ENCODE assay signal across 27 mouse cellular contexts in the genomic region with DNA sequence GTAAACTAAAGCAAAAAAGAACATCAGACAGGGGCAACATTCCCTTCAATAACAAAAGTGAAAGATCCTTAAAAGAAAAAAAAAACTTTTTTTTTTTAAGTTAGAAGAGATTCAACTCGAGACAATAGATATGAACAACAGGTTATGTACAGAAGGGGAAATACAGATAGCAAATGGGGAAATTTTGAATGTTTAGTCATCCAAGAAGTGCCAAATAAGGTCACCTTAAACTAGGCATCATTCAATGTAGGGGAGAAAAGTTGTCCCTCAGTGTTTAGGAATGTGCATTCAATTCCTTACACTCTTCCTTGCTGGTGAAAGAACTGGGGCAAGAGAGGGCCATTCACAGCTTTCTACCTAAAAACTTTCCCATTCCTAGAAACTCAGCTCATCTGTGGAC.
"Had no signal": no experiment of that assay in that cellular context is flagged by ENCODE, and none has a peak within 500 bp of the region (broad histone marks: within the 10 kb centered on the region; RNA-seq: fewer than 3 reads in every experiment).

No protein-coding gene starts in this region.

- DNase-seq: gastrocnemius, adult 2 months; gastrocnemius, postnatal 10 days; gastrocnemius, postnatal 25 days; heart, adult 2 months; heart, postnatal 14 days; heart, postnatal 4 days; kidney, adult 18-20 months; kidney, adult 8-10 months; kidney, postnatal 10 days; kidney, postnatal 25 days; kidney, postnatal 4 days; left cerebral cortex, postnatal 4 days had no signal

- H3K9ac ChIP-seq: heart, embryonic 13.5 days; heart, embryonic 15.5 days; hindbrain, embryonic 12.5 days; hindbrain, embryonic 15.5 days; intestine, embryonic 15.5 days; limb, embryonic 13.5 days; limb, embryonic 15.5 days had no signal

- H3K9me3 ChIP-seq: heart, embryonic 13.5 days; heart, embryonic 15.5 days; hindbrain, embryonic 10.5 days; hindbrain, embryonic 12.5 days; hindbrain, embryonic 15.5 days; intestine, embryonic 15.5 days; limb, embryonic 13.5 days; limb, embryonic 15.5 days; liver, embryonic 12.5 days had no signal

- H3K27ac ChIP-seq: gastrocnemius, adult 2 months; heart, adult 2 months; heart, embryonic 13.5 days; heart, embryonic 15.5 days; hindbrain, embryonic 10.5 days; hindbrain, embryonic 12.5 days; hindbrain, embryonic 15.5 days; hindbrain, postnatal 0 days; intestine, embryonic 15.5 days; layer of hippocampus, adult 2 months; left cerebral cortex, adult 2 months; limb, embryonic 13.5 days; limb, embryonic 15.5 days; liver, embryonic 12.5 days had no signal

- H3K27me3 ChIP-seq: hindbrain, embryonic 15.5 days had no signal

- ATAC-seq: hindbrain, postnatal 0 days; inflammation-experienced regulatory T-cells, adult 6 months; intestine, embryonic 15.5 days; intestine, postnatal 0 days; liver, embryonic 12.5 days had no signal

- H3K4me3 ChIP-seq: gastrocnemius, adult 2 months; heart, adult 2 months; heart, embryonic 15.5 days; intestine, embryonic 15.5 days; layer of hippocampus, adult 2 months; left cerebral cortex, adult 2 months; limb, embryonic 13.5 days had no signal

- H3K4me2 ChIP-seq: heart, embryonic 11.5 days; limb, embryonic 13.5 days; limb, embryonic 15.5 days had no signal

- H3K36me3 ChIP-seq: heart, embryonic 13.5 days; heart, embryonic 15.5 days; hindbrain, embryonic 10.5 days; hindbrain, embryonic 12.5 days; hindbrain, embryonic 15.5 days; intestine, embryonic 15.5 days; limb, embryonic 13.5 days; limb, embryonic 15.5 days; liver, embryonic 12.5 days had no signal
